Mouse (Mus musculus): ENCODE results near the gene Cadps.

Cadps gene

GRCm38 (mm10) chr14:12393271-12393861 is 429.5 kb downstream of the Cadps start:
- no peak for DNase-seq (ENCODE audit: extremely low read depth, low read depth)

DNA sequence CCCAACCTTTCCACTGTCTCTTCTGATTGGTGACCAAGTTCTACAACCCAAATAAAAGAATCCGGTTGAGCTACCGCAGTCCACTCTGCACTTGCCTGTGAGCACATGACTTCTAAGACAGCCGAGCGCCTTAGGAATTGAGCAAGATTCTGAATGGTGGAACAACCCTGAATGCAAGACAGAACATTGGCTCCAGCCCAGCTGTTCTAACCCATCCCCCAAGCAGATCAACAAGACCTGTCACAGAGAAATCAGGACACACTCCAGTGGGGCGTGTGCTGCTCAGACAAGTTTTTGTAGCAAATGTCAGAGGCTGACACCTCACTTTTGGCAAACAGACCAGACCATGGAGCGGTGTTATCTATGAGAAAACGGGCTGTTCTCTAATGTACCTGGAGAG is 431.7 kb downstream of the Cadps start:
- no peak for DNase-seq (ENCODE audit: extremely low read depth, low read depth)

DNA sequence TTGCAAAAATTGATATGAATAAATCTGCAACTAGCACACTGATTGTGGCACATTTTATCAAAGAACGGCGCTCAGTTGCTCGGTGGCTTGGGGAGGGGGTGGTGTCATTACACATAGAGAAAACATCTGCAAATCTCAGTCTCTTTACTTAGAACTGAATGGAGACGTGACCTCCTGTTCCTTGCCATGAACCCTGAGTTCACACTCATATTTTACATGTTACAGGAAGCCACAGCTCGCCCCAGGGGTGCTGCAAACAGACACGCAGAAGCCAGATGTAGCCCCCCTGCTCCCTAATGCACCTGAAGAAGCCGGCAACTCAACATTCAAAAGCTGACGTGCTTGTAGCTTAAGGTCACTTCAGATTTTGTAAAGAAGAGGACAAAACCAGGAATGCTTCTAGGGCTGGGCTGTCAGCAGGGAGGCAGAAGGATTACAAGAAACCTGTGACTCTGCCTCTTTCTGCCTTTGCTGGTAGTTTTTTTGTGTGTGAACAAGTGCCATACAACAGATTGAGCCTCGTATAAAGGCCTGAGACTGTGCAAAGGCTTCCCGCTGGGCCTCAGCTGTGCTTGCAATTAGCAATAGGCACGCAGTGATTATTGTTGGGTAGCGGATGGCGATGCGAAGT is 434.0 kb downstream of the Cadps start:
- no peak for DNase-seq (ENCODE audit: extremely low read depth, low read depth)

DNA sequence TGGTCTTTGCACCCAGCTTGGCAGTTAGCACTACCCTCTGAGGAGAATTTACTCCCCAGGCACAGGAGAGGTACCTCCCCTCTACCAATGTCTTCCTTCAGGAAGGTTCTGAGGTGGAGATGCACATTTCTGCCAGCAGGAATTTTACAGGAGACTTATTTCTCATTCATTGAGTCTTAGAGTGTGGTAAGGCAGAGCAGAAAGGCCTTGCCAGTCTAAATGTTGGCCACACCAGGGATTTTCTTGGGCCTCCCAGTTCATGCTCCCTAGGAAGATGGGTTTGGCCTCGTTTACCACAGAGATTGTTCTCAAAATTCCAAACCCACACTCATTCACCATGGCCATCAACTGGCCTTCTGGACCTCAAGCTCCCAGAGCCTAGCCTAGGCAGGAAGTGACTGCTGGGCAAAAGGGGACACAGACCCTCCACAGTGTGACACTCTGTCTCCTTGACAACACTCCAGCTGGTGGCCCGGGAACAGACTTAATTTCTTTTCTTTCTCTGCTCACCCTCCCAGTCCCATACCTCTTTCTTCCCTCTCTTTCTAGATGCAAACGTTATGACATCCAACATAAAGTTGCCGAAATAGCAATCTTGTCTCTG is 434.6 kb downstream of the Cadps start:
- DNase-seq (ENCODE audit: extremely low read depth, low read depth), result no peak

- DNase-seq (ENCODE audit: extremely low read depth, low read depth), result no peak
These were observed 435.7 kb downstream of the Cadps start for GRCm38 (mm10) chr14:12387176-12387575.

DNA sequence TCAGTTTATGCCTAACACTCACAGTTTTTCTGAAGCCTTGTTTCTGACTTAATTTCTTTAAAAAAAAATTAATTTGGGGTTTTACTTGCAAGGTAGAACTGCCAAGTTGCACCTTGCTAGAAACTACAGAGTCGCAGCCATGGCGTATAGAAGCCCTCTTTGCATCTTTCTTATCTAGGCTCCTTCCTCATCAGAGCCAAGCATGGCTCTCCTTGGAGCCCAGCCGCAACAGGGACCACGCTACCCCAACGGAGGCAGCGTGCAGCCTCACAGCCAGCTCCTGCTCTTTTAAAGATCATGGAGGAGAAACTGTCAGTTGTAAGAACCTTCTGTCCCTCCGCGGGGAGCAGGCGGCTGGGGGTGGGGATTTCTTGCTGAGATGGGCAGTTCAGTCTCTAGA is 445.0 kb downstream of the Cadps start:
- no peak for DNase-seq (ENCODE audit: extremely low read depth, low read depth)

DNA sequence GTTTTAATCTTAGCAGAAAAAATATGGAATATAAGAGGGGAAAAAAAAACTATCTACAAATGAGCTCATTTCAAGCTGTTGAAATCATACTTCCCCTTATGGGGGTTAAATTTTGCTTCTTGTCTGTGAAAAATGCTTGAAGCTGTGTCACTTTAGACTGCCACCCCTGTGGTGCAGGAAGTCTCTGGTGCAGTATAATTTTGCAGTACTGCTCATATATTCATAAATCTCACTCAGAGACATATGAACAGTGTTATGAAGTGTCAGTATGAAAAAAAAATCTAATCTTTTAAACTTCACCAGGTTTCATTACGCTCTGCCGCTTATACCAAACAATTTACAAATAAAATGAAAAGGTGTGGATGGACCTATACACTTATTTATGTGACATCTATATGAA is 445.6 kb downstream of the Cadps start:
- DNase-seq (ENCODE audit: extremely low read depth, low read depth), result no peak

DNA sequence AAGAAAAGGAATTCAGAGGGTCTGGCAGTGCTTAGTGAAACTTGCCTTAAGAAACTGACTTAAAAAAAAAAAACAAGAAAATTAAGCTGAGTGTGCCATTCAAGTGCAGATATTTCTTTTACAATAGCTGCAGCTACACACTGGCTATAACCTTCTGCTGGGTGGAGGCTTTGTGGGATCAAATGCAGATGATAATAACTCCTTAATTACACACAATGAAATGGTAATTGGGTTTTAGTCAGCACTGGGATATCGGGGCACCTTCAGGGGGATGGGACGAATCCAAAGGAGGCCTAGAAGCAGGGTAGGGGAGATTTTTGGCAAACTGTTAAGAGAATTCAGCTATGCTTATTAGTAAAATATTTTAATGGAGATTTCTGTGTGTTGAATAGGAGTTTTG is 447.4 kb downstream of the Cadps start:
- no peak for DNase-seq (ENCODE audit: extremely low read depth, low read depth)

DNA sequence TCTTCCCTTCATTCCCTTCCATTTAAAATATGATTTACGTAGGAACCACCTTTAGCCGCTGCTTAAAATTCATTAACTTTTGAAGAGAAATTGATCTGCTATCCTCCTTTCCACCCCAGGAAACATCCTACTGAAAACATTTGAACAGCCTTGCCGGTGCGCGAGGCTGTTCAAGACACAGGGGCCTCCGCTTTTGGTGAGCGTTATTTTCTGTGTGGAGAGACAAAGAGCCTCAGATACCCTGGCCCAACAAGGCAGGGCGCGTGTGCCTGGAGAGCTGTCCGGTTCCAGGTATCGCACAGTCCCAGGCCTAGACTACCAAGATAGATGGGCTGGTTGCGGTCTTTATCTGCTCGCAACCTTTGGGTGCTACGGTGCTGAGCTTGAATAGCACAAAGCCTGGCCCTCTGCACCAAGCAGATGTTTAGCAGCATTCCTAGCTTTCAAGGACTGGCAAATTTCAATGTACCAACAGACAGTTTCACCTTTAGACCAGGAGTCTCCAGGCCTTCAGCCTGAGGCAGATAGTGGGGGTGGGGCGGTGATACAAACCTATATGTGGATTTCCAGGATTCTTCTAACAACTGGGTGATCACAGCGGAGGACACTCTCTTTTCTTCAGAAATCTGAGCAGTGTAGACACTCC is 472.5 kb downstream of the Cadps start:
- DNase-seq (ENCODE audit: extremely low read depth, low read depth), result no peak

- DNase-seq (ENCODE audit: extremely low read depth, low read depth), result no peak
These were observed 473.4 kb downstream of the Cadps start for GRCm38 (mm10) chr14:12349334-12350090.

DNA sequence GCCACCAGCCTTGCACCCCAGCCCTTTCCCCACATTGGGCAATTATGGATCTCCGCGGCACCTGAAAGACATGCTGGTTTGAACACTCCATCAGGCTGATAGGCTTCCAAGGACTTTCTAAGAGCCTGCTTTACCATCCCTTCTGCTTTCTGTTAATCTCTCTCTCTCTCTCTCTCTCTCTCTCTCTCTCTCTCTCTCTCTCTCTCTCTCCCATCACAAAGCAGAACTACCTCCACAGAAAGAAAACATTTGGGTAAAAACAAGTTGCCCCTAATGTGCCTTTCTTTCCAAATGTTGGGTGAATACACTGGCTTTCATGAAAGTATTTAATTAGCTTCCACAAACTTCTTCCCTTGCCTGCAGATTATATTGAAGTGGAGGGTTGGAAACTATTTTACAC is 474.8 kb downstream of the Cadps start, which contains the start of gene Fezf2:
Gene Fezf2, minus strand, starts transcription at position 101 of the 400 bp plus-strand sequence.
- DNase-seq (ENCODE audit: extremely low read depth, low read depth), result no peak

- DNase-seq (ENCODE audit: extremely low read depth, low read depth), result no peak
These were observed 475.8 kb downstream of the Cadps start for GRCm38 (mm10) chr14:12346865-12347600.

DNA sequence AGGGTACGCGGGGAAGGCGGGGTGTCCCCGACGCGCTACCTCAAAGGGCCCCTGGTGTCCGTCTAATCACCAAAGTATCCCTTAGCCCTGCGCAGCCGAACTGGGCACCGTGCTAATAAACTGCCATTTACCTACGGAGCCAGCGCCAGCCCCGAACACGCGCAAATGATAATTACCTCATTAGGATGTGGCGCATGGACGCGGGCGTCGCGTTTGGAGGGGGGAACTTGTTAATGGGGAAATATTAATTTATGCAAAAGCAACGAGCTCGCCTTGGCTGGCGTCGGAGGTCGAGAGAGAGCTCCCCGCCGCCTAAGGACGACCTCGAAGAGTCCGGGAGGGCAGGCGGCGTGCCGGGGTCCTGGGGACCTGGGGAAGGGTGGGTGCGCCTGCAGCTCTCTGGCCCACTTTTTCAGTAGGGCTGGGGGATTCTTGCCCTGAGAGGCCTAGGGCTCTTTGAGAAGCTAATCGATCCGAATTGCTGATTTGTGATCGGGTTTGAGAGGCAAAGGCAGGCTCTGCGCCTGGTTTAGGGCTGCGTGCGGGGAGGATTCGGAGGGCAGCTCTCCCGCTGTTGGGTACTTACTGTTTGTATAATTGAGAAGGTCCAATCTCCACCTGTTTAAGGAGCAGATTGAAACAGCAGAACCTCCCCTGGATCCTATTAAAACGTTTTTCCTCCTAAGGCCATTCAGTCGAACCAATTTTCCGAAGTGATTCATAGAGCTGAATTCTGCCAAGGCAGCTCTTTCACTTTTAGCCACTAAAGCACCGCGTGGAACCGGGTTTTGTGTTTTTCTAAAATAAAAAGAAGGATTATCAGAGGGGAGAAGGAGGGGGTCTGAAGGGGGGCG is 476.6 kb downstream of the Cadps start:
- no peak for DNase-seq (ENCODE audit: extremely low read depth, low read depth)

DNA sequence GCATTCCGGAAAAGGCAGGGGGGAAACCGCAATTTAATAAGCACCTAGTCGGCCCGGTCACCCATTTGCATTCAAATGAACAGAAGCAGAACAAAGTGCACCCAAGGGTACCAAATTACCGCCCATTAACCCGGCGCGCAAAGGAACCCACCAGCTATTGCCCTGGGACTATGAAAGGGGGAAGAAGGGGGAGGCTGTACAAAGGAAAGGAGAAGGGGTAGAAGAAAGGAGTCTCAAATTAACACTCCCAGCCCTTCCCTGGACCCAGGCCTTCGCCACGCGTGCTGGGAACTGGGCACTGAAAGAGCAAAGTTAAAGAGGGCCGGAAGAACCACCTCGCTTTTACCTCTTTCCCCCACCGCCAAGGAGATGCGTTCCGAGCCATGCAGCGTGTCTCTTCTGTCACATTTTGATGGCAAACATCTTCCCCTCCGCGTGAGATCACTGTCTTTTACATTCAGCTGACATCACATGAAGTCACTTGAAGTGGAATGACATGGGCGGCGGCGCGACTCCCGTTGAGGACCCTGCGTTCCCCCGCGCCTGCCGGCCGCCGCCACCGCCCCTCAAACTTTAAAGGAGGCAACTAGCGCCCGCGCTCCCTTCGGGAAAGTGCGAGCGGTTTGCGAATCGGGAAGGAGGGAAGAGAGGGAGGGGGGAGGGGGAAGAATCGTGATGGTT is 477.5 kb downstream of the Cadps start:
- no peak for DNase-seq (ENCODE audit: extremely low read depth, low read depth)

DNA sequence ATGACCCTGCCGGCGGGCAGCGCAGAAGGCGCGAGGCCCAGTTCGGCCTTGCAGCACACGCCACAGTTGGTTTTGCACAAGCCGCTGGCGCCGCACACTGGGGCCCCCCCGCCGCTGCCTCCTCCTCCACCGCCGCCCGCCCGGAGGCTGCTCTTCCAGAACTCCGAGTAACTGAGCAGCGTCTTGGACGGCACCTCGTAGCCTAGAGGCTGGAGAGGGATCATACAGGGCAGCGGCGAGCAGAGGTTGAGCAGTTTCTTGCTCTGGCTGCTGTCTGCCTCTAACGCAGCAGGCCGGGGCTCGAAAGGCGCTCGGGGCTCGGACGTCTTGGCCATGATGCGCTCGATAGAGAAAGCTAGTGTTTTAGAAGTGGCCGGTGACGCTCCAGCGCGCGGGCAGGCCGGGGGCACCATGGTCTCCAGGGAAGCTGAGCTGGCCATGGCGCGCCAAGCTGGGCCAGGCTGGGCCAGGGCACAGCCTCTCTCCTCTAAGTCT is 478.1 kb downstream of the Cadps start:
- no peak for DNase-seq (ENCODE audit: extremely low read depth, low read depth)

DNA sequence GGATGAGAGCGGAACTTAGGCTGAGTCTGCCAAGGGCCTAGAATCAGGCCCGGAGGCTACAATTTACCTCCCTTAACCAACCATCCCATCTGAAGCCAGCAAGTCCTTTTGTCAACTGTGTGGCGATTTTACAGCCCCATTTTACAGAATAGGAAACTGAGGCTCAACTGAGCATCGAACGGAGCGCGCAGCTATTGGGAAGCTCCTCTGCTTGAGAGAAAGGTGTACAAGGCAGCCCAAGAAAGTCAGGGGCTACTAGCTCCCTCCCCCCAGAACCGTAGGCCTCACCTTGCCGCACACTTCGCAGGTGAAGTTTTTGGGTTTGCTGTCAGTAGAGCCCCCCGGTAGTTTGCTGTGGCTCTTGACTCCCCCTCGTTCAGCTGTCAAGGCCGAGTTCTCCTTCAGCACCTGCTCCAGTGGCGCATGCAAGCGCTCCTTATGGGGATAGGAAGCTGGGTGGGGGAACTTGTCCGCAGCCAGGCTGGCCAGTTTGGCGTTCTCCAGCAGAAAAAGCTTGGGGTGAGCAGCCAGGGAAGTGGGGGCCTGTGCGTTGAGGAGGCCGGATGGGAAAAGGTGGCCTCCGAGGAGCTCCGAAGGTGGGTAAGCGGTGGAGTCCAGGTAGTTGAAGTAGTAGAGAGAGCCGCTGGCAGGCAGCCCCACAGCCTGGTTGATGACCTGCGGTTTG is 478.7 kb downstream of the Cadps start:
- DNase-seq (ENCODE audit: extremely low read depth, low read depth), result no peak

- DNase-seq (ENCODE audit: extremely low read depth, low read depth), result no peak
These were observed 479.4 kb downstream of the Cadps start for GRCm38 (mm10) chr14:12343451-12343941.

- no peak for DNase-seq (ENCODE audit: extremely low read depth, low read depth)
These were observed 480.3 kb downstream of the Cadps start for GRCm38 (mm10) chr14:12342458-12343131.

All from MEL-GATA-1-ER (cell line).